ENCODE assay signal across 19 mouse cellular contexts in the genomic region with DNA sequence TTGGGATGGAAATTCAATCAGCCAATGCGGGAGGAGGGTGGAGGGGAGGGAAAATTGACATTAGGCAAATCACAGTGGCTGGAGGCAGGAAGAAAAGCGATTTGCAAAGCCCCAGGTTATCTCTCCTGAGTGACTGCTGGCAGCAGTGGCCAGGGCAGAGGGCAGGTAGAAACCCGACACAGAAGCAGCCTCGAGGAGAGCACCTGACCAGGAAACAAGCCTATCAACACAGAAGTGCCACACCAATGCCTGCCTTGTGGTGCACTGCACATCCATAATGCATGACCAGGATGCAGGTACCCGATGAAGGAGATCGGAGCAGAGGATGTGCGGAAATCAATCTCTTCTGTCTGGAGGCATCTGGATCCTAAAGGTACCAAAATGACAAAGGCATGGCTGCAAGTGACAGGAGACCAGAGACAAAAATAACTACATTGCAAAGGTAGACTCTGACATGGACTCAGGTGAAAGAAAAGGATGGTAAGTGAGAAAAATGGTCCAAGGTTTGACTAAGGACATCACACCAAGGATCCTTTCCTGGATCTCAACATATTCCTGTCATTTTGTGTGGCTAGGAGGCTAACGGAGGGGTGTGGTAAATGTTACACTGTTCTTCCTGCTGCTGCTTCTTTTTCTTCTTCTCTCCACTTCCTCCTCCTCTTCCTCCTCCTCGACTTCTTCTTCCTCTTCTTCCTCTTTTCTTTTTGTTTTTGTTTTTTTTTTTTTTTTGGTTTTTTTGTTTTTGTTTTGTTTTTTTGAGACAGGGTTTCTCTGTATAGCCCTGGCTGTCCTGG. TPM values are rescaled to one million over a fixed set of nuclear protein-coding genes. Genes with fewer than 3 reads are reported as not detected.
DNase-seq lines count a peak whose midpoint lies in the region; ATAC-seq and TF ChIP-seq lines count a peak whose summit lies in the region.
"Had no signal": no experiment of that assay in that cellular context is flagged by ENCODE, and none has a peak within 500 bp of the region (broad histone marks: within the 10 kb centered on the region; RNA-seq: fewer than 3 reads in every experiment).

No protein-coding gene starts in this region.

- no peaks in the 10 kb centered on the region for H3K36me3 ChIP-seq in midbrain, embryonic 16.5 days (ENCODE audit: control insufficient read depth, insufficient read depth, low read length)
- no peaks in the 10 kb centered on the region for H3K36me3 ChIP-seq in midbrain, embryonic 13.5 days
- H3K36me3 ChIP-seq in forebrain, embryonic 11.5 days (ENCODE audit: control insufficient read depth, insufficient read depth, low read length), result no peaks in the 10 kb centered on the region
- H3K36me3 ChIP-seq: embryonic facial prominence, embryonic 12.5 days; forebrain, embryonic 12.5 days; G1E; heart, embryonic 12.5 days had no signal

- 0 out of 2 replicates have a peak overlapping the region, but pooled peaks have one; percentile 6 for H3K4me2 ChIP-seq in midbrain, embryonic 16.5 days (ENCODE audit: low read length)
- no peak overlapping the region for H3K4me2 ChIP-seq in midbrain, embryonic 13.5 days (replicated peaks)
- H3K4me2 ChIP-seq in forebrain, embryonic 11.5 days (ENCODE audit: low read depth, low read length, severe bottlenecking), result no peak overlapping the region
- H3K4me2 ChIP-seq: embryonic facial prominence, embryonic 12.5 days; forebrain, embryonic 12.5 days; heart, embryonic 12.5 days had no signal

- 68% methylated on average over 9 of the region's 9 CpGs for WGBS in midbrain, embryonic 16.5 days
- WGBS in midbrain, embryonic 13.5 days, result 64% methylated on average over 9 of the region's 9 CpGs
- WGBS in forebrain, embryonic 11.5 days, result 73% methylated on average over 9 of the region's 9 CpGs

- no peaks in the 10 kb centered on the region for H3K4me1 ChIP-seq in midbrain, embryonic 16.5 days (ENCODE audit: control insufficient read depth, insufficient read depth, low read length)
- no peaks in the 10 kb centered on the region for H3K4me1 ChIP-seq in midbrain, embryonic 13.5 days (replicated peaks)
- no peaks in the 10 kb centered on the region for H3K4me1 ChIP-seq in forebrain, embryonic 11.5 days (replicated peaks; ENCODE audit: control insufficient read depth, insufficient read depth, low read length)
- H3K4me1 ChIP-seq: heart, embryonic 12.5 days had no signal

- H3K9ac ChIP-seq in midbrain, embryonic 16.5 days (ENCODE audit: low read depth, low read length), result no peak overlapping the region
- no peak overlapping the region for H3K9ac ChIP-seq in midbrain, embryonic 13.5 days (replicated peaks)
- H3K9ac ChIP-seq in forebrain, embryonic 11.5 days (ENCODE audit: low read length), result no peak overlapping the region
- H3K9ac ChIP-seq: embryonic facial prominence, embryonic 12.5 days; forebrain, embryonic 12.5 days; forebrain, postnatal 0 days; heart, embryonic 12.5 days had no signal

- DNase-seq in gastrocnemius, adult 2 months, result no peak
- no peak for DNase-seq in gastrocnemius, adult 8-10 months (ENCODE audit: low spot score in 2 of 2)
- no peak for DNase-seq in forebrain, embryonic 11.5 days (ENCODE audit: low spot score)
- no peak for DNase-seq in gastrocnemius, postnatal 10 days
- DNase-seq: adrenal gland, adult 8-10 months; cerebellum, adult 11-12 months; cerebellum, adult 9-10 months; cerebellum, postnatal 25 days; forebrain, postnatal 0 days; heart, postnatal 36 days; kidney, adult 2 months had no signal

- no peak for TF ChIP-seq CTCF in gastrocnemius, adult 2 months (IDR thresholded peaks at IDR 0.05)

- no peaks in the 10 kb centered on the region for H3K27me3 ChIP-seq in midbrain, embryonic 16.5 days (ENCODE audit: control insufficient read depth, insufficient read depth, low read depth, low read length)
- no peaks in the 10 kb centered on the region for H3K27me3 ChIP-seq in midbrain, embryonic 13.5 days
- H3K27me3 ChIP-seq in forebrain, embryonic 11.5 days (ENCODE audit: control insufficient read depth, insufficient read depth, low read length), result no peaks in the 10 kb centered on the region
- H3K27me3 ChIP-seq: embryonic facial prominence, embryonic 12.5 days; forebrain, embryonic 12.5 days; heart, embryonic 12.5 days had no signal

- H3K27ac ChIP-seq in gastrocnemius, adult 2 months, result peak overlapping the region; percentile 31; the same call in 1 of the 2 replicates
- H3K27ac ChIP-seq in midbrain, embryonic 16.5 days (ENCODE audit: low read length), result no peak overlapping the region
- H3K27ac ChIP-seq in midbrain, embryonic 13.5 days, result no peak overlapping the region
- no peak overlapping the region for H3K27ac ChIP-seq in forebrain, embryonic 11.5 days (ENCODE audit: low read depth, low read length)
- H3K27ac ChIP-seq: forebrain, embryonic 12.5 days had no signal

- no peak overlapping the region for H3K4me3 ChIP-seq in gastrocnemius, adult 2 months
- no peak overlapping the region for H3K4me3 ChIP-seq in midbrain, embryonic 16.5 days (ENCODE audit: low read depth, low read length)
- no peak overlapping the region for H3K4me3 ChIP-seq in midbrain, embryonic 13.5 days (replicated peaks)
- H3K4me3 ChIP-seq in forebrain, embryonic 11.5 days (ENCODE audit: low read depth, low read length), result no peak overlapping the region
- H3K4me3 ChIP-seq: embryonic facial prominence, embryonic 12.5 days; forebrain, embryonic 12.5 days; heart, embryonic 12.5 days had no signal

- no peak for ATAC-seq in midbrain, embryonic 16.5 days
- ATAC-seq in midbrain, embryonic 13.5 days, result no peak
- ATAC-seq in megakaryocyte progenitor cell, adult 5-6 weeks (replicated peaks; ENCODE audit: poor library complexity), result peak; percentile 52; the same call in 1 of the 2 replicates
- no peak for ATAC-seq in forebrain, embryonic 11.5 days (replicated peaks; ENCODE audit: low FRiP score)
- ATAC-seq: CD4-positive, CD25-positive, alpha-beta regulatory T cell, adult 4 months; forebrain, postnatal 0 days had no signal

- intact Hi-C loops in gastrocnemius, adult 2 months (cut with DNase I), result no loop called here

- H3K9me3 ChIP-seq in midbrain, embryonic 16.5 days (replicated peaks; ENCODE audit: control insufficient read depth, low read length, poor library complexity, severe bottlenecking), result peaks cover 3% of the 10 kb centered on the region
- H3K9me3 ChIP-seq in midbrain, embryonic 13.5 days, result no peaks in the 10 kb centered on the region
- no peaks in the 10 kb centered on the region for H3K9me3 ChIP-seq in forebrain, embryonic 11.5 days (ENCODE audit: control insufficient read depth, low read length)
- H3K9me3 ChIP-seq: embryonic facial prominence, embryonic 12.5 days; forebrain, embryonic 12.5 days; G1E had no signal

RNA-seq across cellular contexts. Expression of gene Mgme1, which starts 33.5 kb away (rescaled TPM):
- total RNA-seq in gastrocnemius, adult 2 months (2021), result 10 to 100 TPM; 10.2 to 11.9 TPM
- total RNA-seq in gastrocnemius, adult 8-10 months (2022), result 10 to 100 TPM; 11.8 to 13.8 (median 13.1) TPM
- 10.2 and 11.9 TPM in 2 replicates for polyA plus RNA-seq in midbrain, embryonic 16.5 days (2015; fragmentation: Nextera tagmentation; extraction: Ambion mirVana)
- 12.9 and 13.0 TPM in 2 replicates for polyA plus RNA-seq in midbrain, embryonic 13.5 days (2015; fragmentation: Nextera tagmentation; extraction: Ambion mirVana)
- total RNA-seq in megakaryocyte progenitor cell, adult 5-6 weeks (2015), result 16.5 and 17.7 TPM in 2 replicates
- total RNA-seq in megakaryocyte progenitor cell, adult 5-6 weeks (2017), result 30.2 and 31.0 TPM in 2 replicates
- 19.1 and 19.9 TPM in 2 replicates for polyA plus RNA-seq in forebrain, embryonic 11.5 days (2014; fragmentation: Nextera tagmentation; extraction: Ambion mirVana)
- total RNA-seq in gastrocnemius, postnatal 10 days (2021), result 1 to 10 TPM; 5.9 to 6.3 TPM

RNA-seq across cellular contexts. Expression of gene Snx5, which starts 33.7 kb away (rescaled TPM):
- 10 to 100 TPM; 52.0 to 60.6 TPM for total RNA-seq in gastrocnemius, adult 2 months (2021)
- total RNA-seq in gastrocnemius, adult 8-10 months (2022), result 10 to 100 TPM; 57.8 to 66.5 (median 58.9) TPM
- polyA plus RNA-seq in midbrain, embryonic 16.5 days (2015; fragmentation: Nextera tagmentation; extraction: Ambion mirVana), result 63.9 and 66.7 TPM in 2 replicates
- 64.7 and 66.5 TPM in 2 replicates for polyA plus RNA-seq in midbrain, embryonic 13.5 days (2015; fragmentation: Nextera tagmentation; extraction: Ambion mirVana)
- 269 and 285 TPM in 2 replicates for total RNA-seq in megakaryocyte progenitor cell, adult 5-6 weeks (2015)
- total RNA-seq in megakaryocyte progenitor cell, adult 5-6 weeks (2017), result 297 and 304 TPM in 2 replicates
- polyA plus RNA-seq in forebrain, embryonic 11.5 days (2014; fragmentation: Nextera tagmentation; extraction: Ambion mirVana), result 117 and 129 TPM in 2 replicates
- 10 to 100 TPM; 64.5 to 79.8 TPM for total RNA-seq in gastrocnemius, postnatal 10 days (2021)
